Mouse (Mus musculus): ENCODE results near the gene Phykpl. TPM values are rescaled to one million over a fixed set of nuclear protein-coding genes. Genes with fewer than 3 reads are reported as not detected.
A peak's percentile ranks its signal among the peaks of the same experiment; 100 is the strongest.

The Phykpl gene
- polyA plus RNA-seq, 1 experiment from 2014 or later: 16.4 TPM

DNA sequence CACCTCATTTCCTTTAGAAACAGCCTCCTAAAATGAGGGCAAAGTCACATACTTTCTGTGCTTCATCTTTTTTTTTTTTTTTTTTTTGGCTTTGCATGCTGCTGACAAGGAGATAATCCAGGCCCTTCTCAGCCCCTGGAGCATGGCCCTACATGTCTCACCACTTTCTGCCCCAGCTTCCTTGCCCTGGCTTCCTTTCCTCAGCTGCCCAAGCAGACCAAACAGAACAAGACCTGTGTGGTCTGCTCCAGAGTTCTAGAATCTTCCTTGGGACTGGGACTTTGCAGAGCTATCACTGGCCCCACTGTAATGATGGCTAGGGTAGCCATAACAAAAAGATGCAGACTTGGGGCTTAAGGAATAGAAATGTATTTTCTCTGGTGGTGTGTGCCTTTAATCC lies 5.4 kb downstream of the Phykpl start:
- no peak for ATAC-seq (ENCODE audit: low FRiP score)
- Histone ChIP-seq H3K9me3 (no peaks in the 10 kb centered on the region), H3K36me3 (replicated peaks) (peaks cover 93% of the 10 kb centered on the region), H3K4me1 (peaks cover 8% of the 10 kb centered on the region), H3K27ac (no peak overlapping the region), H3K4me3 (replicated peaks) (no peak overlapping the region), H3K4me2 (no peak overlapping the region), H3K9ac (no peak overlapping the region), H3K27me3 (no peaks in the 10 kb centered on the region)

DNA sequence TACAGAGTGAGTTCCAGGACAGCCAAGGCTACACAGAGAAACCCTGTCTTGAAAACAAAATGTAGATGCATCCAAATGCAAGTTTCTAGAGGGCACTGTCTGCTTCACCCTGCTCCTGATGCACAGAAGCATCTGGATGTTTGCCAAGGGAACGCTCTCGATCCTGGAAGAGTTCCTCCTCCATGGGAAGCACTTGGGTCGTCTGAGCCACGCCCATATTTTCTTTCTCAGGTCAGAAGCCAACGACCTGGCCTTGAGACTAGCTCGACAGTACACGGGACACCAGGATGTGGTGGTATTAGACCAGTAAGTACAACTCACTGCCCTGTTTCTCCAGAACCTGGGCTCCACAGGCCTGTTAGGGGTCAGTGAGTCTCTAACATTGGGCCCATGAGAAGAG lies 6.6 kb downstream of the Phykpl start:
- Histone ChIP-seq H3K4me2 (no peak overlapping the region), H3K9ac (no peak overlapping the region), H3K36me3 (replicated peaks) (peaks cover 99% of the 10 kb centered on the region), H3K27me3 (no peaks in the 10 kb centered on the region), H3K27ac (no peak overlapping the region), H3K9me3 (no peaks in the 10 kb centered on the region), H3K4me3 (replicated peaks) (no peak overlapping the region), H3K4me1 (no peaks in the 10 kb centered on the region)
- no peak for ATAC-seq (ENCODE audit: low FRiP score)
- WGBS: 86% methylated on average over 7 of the region's 7 CpGs

DNA sequence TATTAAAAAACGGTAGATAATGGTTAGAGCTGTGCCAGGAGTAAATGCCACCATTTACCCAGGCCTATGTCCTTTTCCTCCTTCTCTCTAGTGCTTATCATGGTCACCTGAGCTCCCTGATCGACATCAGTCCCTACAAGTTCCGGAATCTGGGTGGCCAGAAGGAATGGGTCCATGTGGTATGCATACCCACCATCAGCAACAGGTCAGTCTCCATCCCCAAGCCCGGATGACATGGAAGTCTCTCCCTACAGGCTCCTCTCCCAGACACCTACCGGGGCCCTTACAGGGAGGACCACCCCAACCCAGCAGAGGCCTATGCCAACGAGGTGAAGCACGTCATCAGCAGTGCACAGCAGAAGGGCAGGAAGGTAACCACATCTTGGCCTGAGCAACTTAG lies 7.4 kb downstream of the Phykpl start:
- peaks cover 99% of the 10 kb centered on the region for H3K36me3 ChIP-seq (replicated peaks)
- 94% methylated on average over 7 of the region's 7 CpGs for WGBS
- no peak overlapping the region for H3K4me3 ChIP-seq (replicated peaks)
- H3K27ac ChIP-seq: no peak overlapping the region
- H3K4me2 ChIP-seq: no peak overlapping the region
- no peaks in the 10 kb centered on the region for H3K9me3 ChIP-seq
- no peak for ATAC-seq (ENCODE audit: low FRiP score)
- H3K9ac ChIP-seq: no peak overlapping the region
- H3K27me3 ChIP-seq: no peaks in the 10 kb centered on the region
- no peaks in the 10 kb centered on the region for H3K4me1 ChIP-seq

DNA sequence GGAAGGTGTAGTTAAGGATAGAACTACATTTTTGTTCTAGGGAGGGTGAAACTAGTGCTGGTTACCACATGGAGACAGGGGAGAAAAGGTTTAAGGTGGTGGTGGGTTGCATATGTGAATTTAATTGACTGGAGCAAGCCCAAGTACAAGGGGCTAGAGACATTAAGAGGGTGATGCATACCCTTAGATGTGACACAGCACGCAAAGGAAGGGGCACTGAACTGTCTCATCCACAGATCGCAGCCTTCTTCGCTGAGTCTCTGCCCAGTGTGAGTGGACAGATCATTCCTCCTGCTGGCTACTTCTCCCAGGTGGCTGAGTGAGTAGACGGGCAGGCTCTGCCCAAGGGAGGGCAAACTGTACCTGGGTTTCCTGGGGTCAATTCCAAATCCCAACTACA lies 8.8 kb downstream of the Phykpl start:
- Histone ChIP-seq H3K27me3 (no peaks in the 10 kb centered on the region), H3K9ac (no peak overlapping the region), H3K36me3 (replicated peaks) (peaks cover 99% of the 10 kb centered on the region), H3K4me2 (no peak overlapping the region), H3K4me3 (replicated peaks) (no peak overlapping the region), H3K9me3 (no peaks in the 10 kb centered on the region), H3K4me1 (peaks cover 2% of the 10 kb centered on the region; the same call in 1 of the 2 replicates), H3K27ac (no peak overlapping the region)
- ATAC-seq (ENCODE audit: low FRiP score): 0 out of 2 replicates have a peak, but pooled peaks have one; percentile 9
- 94% methylated on average over 4 of the region's 4 CpGs for WGBS

DNA sequence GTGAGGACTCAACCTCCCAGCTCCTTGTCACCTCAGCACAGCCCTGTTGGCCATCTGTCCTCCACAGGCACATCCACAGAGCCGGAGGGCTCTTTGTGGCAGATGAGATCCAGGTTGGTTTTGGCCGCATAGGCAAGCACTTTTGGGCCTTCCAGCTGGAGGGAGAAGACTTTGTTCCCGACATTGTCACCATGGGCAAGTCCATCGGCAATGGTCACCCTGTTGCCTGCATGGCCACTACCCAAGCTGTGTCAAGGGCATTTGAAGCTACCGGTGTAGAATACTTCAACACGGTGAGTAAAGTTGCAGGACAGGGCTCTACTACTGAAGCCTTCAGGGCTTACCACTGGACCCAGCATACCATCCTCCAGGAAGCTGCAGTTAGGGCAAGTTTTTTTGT lies 9.3 kb downstream of the Phykpl start:
- Histone ChIP-seq H3K9ac (no peak overlapping the region), H3K9me3 (no peaks in the 10 kb centered on the region), H3K4me3 (replicated peaks) (no peak overlapping the region), H3K27ac (no peak overlapping the region), H3K4me1 (peaks cover 4% of the 10 kb centered on the region; the same call in 1 of the 2 replicates), H3K27me3 (no peaks in the 10 kb centered on the region), H3K4me2 (no peak overlapping the region), H3K36me3 (replicated peaks) (peaks cover 99% of the 10 kb centered on the region)
- WGBS: 91% methylated on average over 6 of the region's 6 CpGs
- ATAC-seq (ENCODE audit: low FRiP score): 0 out of 2 replicates have a peak, but pooled peaks have one; percentile 17

DNA sequence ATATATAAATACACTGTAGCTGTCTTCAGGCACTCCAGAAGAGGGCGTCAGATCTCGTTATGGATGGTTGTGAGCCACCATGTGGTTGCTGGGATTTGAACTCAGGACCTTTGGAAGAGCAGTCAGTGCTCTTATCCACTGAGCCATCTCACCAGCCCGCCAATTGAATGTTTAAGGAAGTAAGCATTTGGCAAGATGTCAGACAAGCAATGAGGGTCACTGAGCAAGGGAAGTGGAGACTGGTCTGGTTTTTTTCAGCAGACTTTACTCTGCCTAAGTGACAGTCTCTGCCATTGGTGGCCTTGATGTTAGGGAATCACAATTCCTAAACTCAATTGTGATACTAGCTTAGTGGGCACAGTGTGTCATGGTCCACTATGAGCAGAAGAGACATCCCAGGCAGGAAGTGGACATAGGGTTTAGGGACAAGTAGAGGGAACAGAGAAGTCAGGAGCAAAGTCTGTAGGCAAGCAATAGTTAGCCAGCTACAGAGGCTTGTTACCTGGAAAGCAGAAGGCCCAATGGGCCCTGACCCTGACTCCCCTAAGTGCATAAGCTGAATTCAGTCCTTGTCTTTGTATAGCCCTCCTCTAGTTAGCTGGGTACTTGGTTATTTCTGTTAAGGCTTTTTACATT lies 10.3 kb downstream of the Phykpl start:
- no peak overlapping the region for H3K4me3 ChIP-seq (replicated peaks)
- no peak overlapping the region for H3K4me2 ChIP-seq
- peaks cover 99% of the 10 kb centered on the region for H3K36me3 ChIP-seq (replicated peaks)
- ATAC-seq (ENCODE audit: low FRiP score): 0 out of 2 replicates have a peak, but pooled peaks have one; percentile 13
- H3K27me3 ChIP-seq: no peaks in the 10 kb centered on the region
- no peak overlapping the region for H3K27ac ChIP-seq
- no peaks in the 10 kb centered on the region for H3K9me3 ChIP-seq
- peaks cover 4% of the 10 kb centered on the region; the same call in 1 of the 2 replicates for H3K4me1 ChIP-seq
- WGBS: 69% methylated on average over 3 of the region's 3 CpGs
- no peak overlapping the region for H3K9ac ChIP-seq

DNA sequence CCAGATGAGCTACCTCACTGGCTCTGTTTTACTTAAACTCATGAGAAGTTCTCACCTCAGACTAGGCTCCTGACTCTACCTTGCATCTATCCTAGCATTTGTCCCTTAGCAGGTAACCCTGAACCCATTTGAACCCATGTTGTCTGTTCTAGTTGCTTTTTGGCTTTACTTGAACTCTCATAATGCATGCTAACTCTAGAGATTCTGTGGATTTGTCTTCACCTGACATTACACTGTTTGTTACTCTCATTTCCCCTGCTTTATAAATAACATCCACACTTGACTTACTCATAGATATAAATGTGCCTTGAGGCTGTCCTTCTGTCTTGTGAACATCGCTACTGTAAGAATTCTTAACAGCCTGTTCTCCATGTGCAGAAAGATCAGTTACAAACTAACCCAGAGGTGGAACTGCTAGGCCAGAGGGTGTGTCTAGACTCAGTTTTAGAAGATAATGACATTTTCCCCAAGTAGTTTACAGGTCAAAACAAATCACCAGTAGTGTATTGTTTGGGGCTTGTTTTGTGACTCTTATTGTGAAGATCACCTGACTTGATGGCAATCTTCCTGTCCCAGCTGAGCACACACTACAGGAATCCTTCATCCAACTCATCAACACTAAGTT lies 11.0 kb downstream of the Phykpl start:
- no peak overlapping the region for H3K9ac ChIP-seq
- 94% methylated on average over 1 of the region's 1 CpGs for WGBS
- peaks cover 4% of the 10 kb centered on the region; the same call in 1 of the 2 replicates for H3K4me1 ChIP-seq
- H3K27me3 ChIP-seq: no peaks in the 10 kb centered on the region
- no peak for ATAC-seq (ENCODE audit: low FRiP score)
- H3K27ac ChIP-seq: no peak overlapping the region
- H3K4me2 ChIP-seq: no peak overlapping the region
- H3K4me3 ChIP-seq (replicated peaks): no peak overlapping the region
- no peaks in the 10 kb centered on the region for H3K9me3 ChIP-seq
- peaks cover 99% of the 10 kb centered on the region for H3K36me3 ChIP-seq (replicated peaks)

DNA sequence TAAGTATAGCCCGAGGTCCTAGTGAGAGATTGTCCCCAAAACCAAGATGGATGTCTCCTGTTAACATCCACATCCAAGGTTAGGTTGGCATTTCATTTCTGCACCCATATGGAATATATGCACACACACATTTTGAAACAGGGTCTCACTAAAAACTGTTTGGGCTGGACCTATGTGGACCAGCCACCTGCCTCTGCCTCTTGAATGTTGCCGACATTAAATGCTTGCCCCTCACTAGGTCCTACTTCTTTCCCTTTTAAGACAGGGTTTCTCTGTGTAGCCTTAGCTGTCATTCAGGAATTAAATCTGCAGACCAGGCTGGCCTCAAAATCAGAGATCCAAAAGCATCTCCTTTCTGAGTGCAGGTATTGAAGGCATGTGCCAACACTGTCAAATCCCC lies 13.0 kb downstream of the Phykpl start:
- no peaks in the 10 kb centered on the region for H3K9me3 ChIP-seq
- peaks cover 16% of the 10 kb centered on the region for H3K4me1 ChIP-seq
- H3K36me3 ChIP-seq (replicated peaks): peaks cover 99% of the 10 kb centered on the region
- no peak for ATAC-seq (ENCODE audit: low FRiP score)
- no peak overlapping the region for H3K4me3 ChIP-seq (replicated peaks)
- no peaks in the 10 kb centered on the region for H3K27me3 ChIP-seq
- WGBS: 87% methylated on average over 2 of the region's 2 CpGs
- no peak overlapping the region for H3K4me2 ChIP-seq
- H3K9ac ChIP-seq: no peak overlapping the region
- no peak overlapping the region for H3K27ac ChIP-seq

DNA sequence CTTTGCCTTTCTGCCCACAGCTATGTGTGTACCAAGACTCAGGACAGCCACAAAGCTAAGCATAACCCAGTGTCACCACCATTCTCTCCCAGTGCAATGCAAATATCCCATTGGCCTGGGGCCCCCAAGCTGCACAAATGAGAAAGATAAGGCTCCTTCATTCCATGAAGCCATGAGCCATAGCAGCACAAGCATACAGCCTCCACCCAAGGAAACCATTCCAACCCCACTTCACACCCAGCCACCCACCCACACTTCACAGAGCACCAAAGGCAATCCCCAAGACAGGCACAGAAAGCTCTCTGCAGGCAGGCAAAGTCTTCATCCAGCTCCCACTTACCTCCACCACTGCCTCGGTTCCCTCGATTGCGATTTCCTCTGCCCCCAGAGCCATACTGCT lies 17.7 kb downstream of the Phykpl start:
- Histone ChIP-seq H3K27ac (no peak overlapping the region), H3K36me3 (replicated peaks) (peaks cover 80% of the 10 kb centered on the region), H3K4me2 (no peak overlapping the region), H3K27me3 (no peaks in the 10 kb centered on the region), H3K4me3 (replicated peaks) (peak overlapping the region; percentile 2; the same call in 1 of the 2 replicates), H3K4me1 (peaks cover 44% of the 10 kb centered on the region), H3K9ac (no peak overlapping the region), H3K9me3 (no peaks in the 10 kb centered on the region)
- ATAC-seq (ENCODE audit: low FRiP score): no peak
- 93% methylated on average over 3 of the region's 3 CpGs for WGBS

DNA sequence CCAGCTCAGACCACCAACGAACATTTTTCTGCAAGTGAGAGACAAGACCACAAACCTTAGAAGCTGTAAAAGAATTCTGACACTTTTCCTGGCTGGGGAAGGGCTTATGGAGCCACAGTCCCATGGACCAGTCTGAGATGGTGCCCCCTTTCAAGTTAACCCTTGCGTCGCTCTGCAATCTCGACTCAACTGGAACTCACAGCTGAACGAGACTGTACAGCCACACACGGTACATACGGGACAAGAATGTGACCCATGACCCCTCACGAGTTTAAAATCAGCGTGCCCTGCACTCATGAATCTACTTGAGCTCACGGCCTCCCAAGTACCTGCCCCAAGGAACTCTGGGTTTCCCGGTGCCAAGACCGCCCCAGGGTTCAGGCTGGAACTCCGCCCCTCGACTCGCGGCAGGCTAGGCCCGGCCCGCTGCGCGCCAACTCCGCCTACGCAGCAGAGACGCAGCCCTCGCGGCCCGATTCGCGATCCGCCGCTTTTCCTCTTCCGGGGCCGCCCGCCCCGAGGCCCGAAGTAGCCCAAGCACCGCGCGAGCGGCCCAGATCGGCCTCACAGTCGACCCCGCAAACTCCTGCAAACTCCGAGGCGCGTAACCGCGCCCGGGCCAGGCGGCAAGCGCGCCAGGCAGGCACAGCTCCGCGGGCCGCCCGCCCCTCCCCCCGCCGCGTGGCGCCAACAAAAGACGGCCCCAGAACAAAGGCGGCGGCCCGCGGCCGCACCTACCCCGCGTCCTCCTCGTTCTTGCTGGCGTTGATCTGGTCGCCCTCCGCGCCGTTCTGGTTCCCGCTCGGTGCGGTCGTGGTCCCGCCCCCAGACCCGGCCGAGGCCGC lies 21.3 kb downstream of the Phykpl start:
- H3K4me2 ChIP-seq: peak overlapping the region; percentile 78
- peak overlapping the region; percentile 99 for H3K4me3 ChIP-seq (replicated peaks)
- WGBS: under 1% methylated on average over 75 of the region's 81 CpGs
- H3K27ac ChIP-seq: peak overlapping the region; percentile 98
- peaks cover 44% of the 10 kb centered on the region for H3K36me3 ChIP-seq (replicated peaks)
- H3K9me3 ChIP-seq: no peaks in the 10 kb centered on the region
- peak; percentile 71 for ATAC-seq (ENCODE audit: low FRiP score)
- peaks cover 44% of the 10 kb centered on the region for H3K4me1 ChIP-seq
- peak overlapping the region; percentile 100 for H3K9ac ChIP-seq
- no peaks in the 10 kb centered on the region for H3K27me3 ChIP-seq

DNA sequence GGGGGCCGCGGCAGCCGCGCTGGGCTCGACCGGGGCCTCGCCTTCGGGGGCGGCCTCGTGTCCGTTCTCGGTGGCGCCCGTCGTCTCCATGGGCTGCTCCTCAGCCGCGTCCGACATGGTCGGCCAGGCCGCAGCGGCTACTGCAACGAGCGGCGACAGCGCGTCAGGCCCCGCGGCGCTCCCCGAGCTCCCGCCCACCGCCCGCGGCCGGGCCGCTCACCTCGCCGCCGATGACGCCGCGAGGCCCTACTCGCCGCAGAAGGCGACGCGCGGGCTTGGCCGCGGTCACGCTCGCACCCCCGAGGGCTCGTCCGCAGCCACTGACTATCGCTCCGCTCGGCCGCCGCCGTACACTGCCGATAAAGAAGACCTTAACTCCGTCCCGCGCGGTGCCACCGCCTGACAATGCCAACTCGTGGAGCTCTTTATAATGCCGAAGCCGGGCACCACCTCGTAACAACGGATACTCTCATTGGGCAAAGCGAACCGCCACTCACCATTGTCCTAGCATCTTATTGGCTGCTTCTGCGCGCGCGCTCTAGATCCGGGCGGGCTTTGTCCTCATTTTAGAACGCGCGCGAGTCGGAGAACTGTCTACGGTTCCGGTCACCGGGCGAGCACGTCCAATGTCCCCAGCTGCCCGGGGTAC lies 22.0 kb downstream of the Phykpl start, which contains the start of gene Hnrnpab:
Hnrnpab (minus strand) TSS at position 401 of the 649 bp plus-strand sequence.
- H3K4me1 ChIP-seq: peaks cover 42% of the 10 kb centered on the region
- peaks cover 36% of the 10 kb centered on the region for H3K36me3 ChIP-seq (replicated peaks)
- H3K27ac ChIP-seq: peak within 1 kb of the TSS; percentile 98
- peak within 1 kb of the TSS; percentile 99 for H3K4me3 ChIP-seq (replicated peaks)
- no peaks in the 10 kb centered on the region for H3K27me3 ChIP-seq
- H3K9me3 ChIP-seq: no peaks in the 10 kb centered on the region
- peak within 1 kb of the TSS; percentile 78 for H3K4me2 ChIP-seq
- peak; percentile 96 for ATAC-seq (ENCODE audit: low FRiP score)
- H3K9ac ChIP-seq: peak within 1 kb of the TSS; percentile 100
- whole genome bisulfite sequencing: under 1% methylated on average over 91 of the region's 91 CpGs
